Mouse (Mus musculus) olfactory bulb, adult 2 months (tissue): ENCODE data around the gene Vopp1. TPM values are rescaled to one million over a fixed set of nuclear protein-coding genes. Genes with fewer than 3 reads are reported as not detected.
A peak's percentile ranks its signal among the peaks of the same experiment; 100 is the strongest.
"Not testable (repeated sequence)": the region's sequence is repeated elsewhere in the genome, so short reads cannot be mapped to it uniquely, and the experiment has no call there.

Experiments
- H3K27ac ChIP-seq: fragments of 200-500 bp; 2 replicates; pipeline ENCODE4 v1.5.1; 2012; ENCODE audit warnings: low read depth, low read length; ENCODE audit not compliant: insufficient read depth
- H3K4me1 ChIP-seq: fragments of 200-500 bp; 2 replicates; pipeline ENCODE4 v1.6.1; 2012; ENCODE audit warnings: low read length; ENCODE audit not compliant: control insufficient read depth, insufficient read depth
- H3K4me3 ChIP-seq: fragments of 200-500 bp; 2 replicates; pipeline ENCODE4 v1.5.1; 2012; ENCODE audit warnings: mild to moderate bottlenecking, low read depth, low read length, moderate library complexity; ENCODE audit not compliant: insufficient read depth
- CTCF ChIP-seq: fragments of 200-500 bp; IDR thresholded peaks from 2 replicates; pipeline ENCODE4 v1.5.1; 2012; ENCODE audit warnings: low read depth, mild to moderate bottlenecking, low read length, moderate library complexity; ENCODE audit not compliant: insufficient read depth
- POLR2A ChIP-seq: fragments of 200-500 bp; IDR thresholded peaks from 2 replicates; pipeline ENCODE4 v1.6.1; 2012; ENCODE audit warnings: mild to moderate bottlenecking, low read depth, low read length, moderate library complexity; ENCODE audit not compliant: insufficient read depth
- WGBS: fragments of 180-500 bp; shearing (Covaris S2); methylation state at CpG from one replicate; pipeline ENCODE4 v1.1.7; 2018; 5-methylcytosine and 5-hydroxymethylcytosine counted together
- polyA plus RNA-seq: library from polyadenylated mRNA; stranded (reverse); fragments of >200 nt; gene quantifications from 2 replicates; pipeline ENCODE4 v1.2.4, GENCODE M21; 2012; ENCODE audit warnings: low replicate concordance; ENCODE audit not compliant: missing spikeins, insufficient read depth, insufficient read length

The Vopp1 gene
- polyA plus RNA-seq, result not detected in 2 replicates

GRCm38 (mm10) chr6:57824422-57825258 lies at the start of gene Vopp1:
Gene Vopp1, minus strand, starts transcription at chr6:57825159.
- no peaks in the 10 kb centered on the region for H3K4me1 ChIP-seq
- peak within 1 kb of the TSS; percentile 74 for H3K4me3 ChIP-seq
- WGBS, result under 1% methylated on average over 84 of the region's 87 CpGs
- TF ChIP-seq POLR2A (peak; percentile 75), CTCF (no peak)
- H3K27ac ChIP-seq, result peak within 1 kb of the TSS; percentile 50

- WGBS, result 49% methylated on average over 6 of the region's 6 CpGs
- Histone ChIP-seq H3K27ac (no peak overlapping the region), H3K4me1 (no peaks in the 10 kb centered on the region), H3K4me3 (no peak overlapping the region)
- no peak for TF ChIP-seq CTCF
- no peak for TF ChIP-seq POLR2A
These were observed 34.4 kb upstream of the Vopp1 start for GRCm38 (mm10) chr6:57859043-57860042.

- H3K4me3 ChIP-seq, H3K4me1 ChIP-seq, H3K27ac ChIP-seq: not testable (repeated sequence)
- 91% methylated on average over 5 of the region's 5 CpGs for WGBS
These were observed 26.2 kb upstream of the Vopp1 start for GRCm38 (mm10) chr6:57851177-57851576.

- TF ChIP-seq POLR2A, result no peak
- no peak for TF ChIP-seq CTCF
- 73% methylated on average over 1 of the region's 1 CpGs for WGBS
- Histone ChIP-seq H3K27ac (no peak within 1 kb of the TSS), H3K4me1 (no peaks in the 10 kb centered on the region), H3K4me3 (no peak within 1 kb of the TSS)
These were observed 25.3 kb upstream of the Vopp1 start, which contains the start of gene Vmn1r21 for GRCm38 (mm10) chr6:57850286-57850685. Gene Vmn1r21, minus strand, starts transcription at chr6:57850343.

- no peak for TF ChIP-seq POLR2A
- TF ChIP-seq CTCF, result no peak
- H3K27ac ChIP-seq, result no peak overlapping the region
- H3K4me3 ChIP-seq, result no peak overlapping the region
- 69% methylated on average over 2 of the region's 2 CpGs for WGBS
- no peaks in the 10 kb centered on the region for H3K4me1 ChIP-seq
These were observed 14.9 kb upstream of the Vopp1 start for GRCm38 (mm10) chr6:57839693-57840408.

- no peaks in the 10 kb centered on the region for H3K4me1 ChIP-seq
- no peak for TF ChIP-seq CTCF
- TF ChIP-seq POLR2A, result no peak
- WGBS, result 7% methylated on average over 5 of the region's 5 CpGs
- H3K4me3 ChIP-seq, result peak overlapping the region; percentile 74
- no peak overlapping the region for H3K27ac ChIP-seq
These were observed 328 bp upstream of the Vopp1 start for GRCm38 (mm10) chr6:57825259-57825715.

- Histone ChIP-seq H3K27ac (no peak overlapping the region), H3K4me1 (no peaks in the 10 kb centered on the region), H3K4me3 (no peak overlapping the region)
- 11% methylated on average over 3 of the region's 3 CpGs for WGBS
- TF ChIP-seq POLR2A (no peak), CTCF (no peak)
These were observed 1.5 kb downstream of the Vopp1 start for GRCm38 (mm10) chr6:57823461-57823860.

GRCm38 (mm10) chr6:57822648-57823410 lies 2.1 kb downstream of the Vopp1 start:
- WGBS, result 57% methylated on average over 5 of the region's 5 CpGs
- Histone ChIP-seq H3K27ac (no peak overlapping the region), H3K4me1 (no peaks in the 10 kb centered on the region), H3K4me3 (no peak overlapping the region)
- TF ChIP-seq CTCF (no peak), POLR2A (no peak)
